Mouse (Mus musculus) MEL (cell line): ENCODE measurements around the gene Tmem260.

Experiments
- CTCF ChIP-seq, 3 experiments: IDR thresholded peaks in 2 of 3; conservative IDR thresholded peaks in 1 of 3; 2 replicates each; pipeline ENCODE4 v1.5.1; 2011 to 2012; ENCODE audit warnings: low read length in 3 of 3, low read depth in 2 of 3, mild to moderate bottlenecking in 2 of 3, improper control_type of control experiment in 1 of 3, inconsistent platforms in 1 of 3, mixed read lengths in 1 of 3, moderate library complexity in 1 of 3; ENCODE audit not compliant: control insufficient read depth in 1 of 3, insufficient read depth in 1 of 3, poor library complexity in 1 of 3, severe bottlenecking in 1 of 3
- KAT2A ChIP-seq: conservative IDR thresholded peaks from 2 replicates; pipeline ENCODE4 v1.6.1; 2012; ENCODE audit warnings: low read depth, low read length, improper control_type of control experiment, inconsistent platforms
- RAD21 ChIP-seq: IDR thresholded peaks from 2 replicates; pipeline ENCODE4 v1.6.1; 2011; ENCODE audit warnings: mild to moderate bottlenecking, low read depth, low read length, improper control_type of control experiment
- TAL1 ChIP-seq: IDR thresholded peaks from 2 replicates; pipeline ENCODE4 v1.6.1; 2012; ENCODE audit warnings: mild to moderate bottlenecking, inconsistent platforms, low read length, moderate library complexity, mixed read lengths

DNA sequence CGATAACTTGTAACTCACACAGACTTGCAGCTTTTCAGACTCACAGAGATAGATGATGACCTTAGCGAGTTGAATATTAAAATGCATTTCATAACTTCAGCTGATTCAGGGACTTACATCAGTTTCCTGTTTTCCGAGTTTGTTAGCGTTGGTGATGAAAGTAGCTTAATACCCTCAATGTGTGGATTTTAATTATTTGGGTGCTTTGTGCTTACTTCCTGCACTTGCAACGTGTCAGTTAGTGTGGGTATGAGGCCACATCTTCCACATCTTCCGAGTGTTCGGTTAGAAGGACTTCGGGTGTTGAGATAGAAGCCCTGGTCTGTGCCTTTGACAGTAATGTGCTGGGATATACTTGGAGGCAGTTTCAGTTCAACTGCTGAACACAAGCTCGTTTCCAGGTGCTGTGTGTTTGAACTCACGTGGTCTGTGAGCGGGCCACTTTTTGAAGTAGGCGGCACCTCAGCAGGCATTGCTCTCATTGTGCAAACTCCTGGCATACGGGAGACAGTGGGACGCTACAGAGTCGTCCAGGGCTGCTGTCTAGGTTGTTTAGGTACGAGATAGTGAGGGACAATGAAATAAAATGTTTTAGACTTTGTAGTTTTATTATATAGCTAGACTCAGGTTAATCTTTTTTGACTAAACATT lies 11.5 kb downstream of the Tmem260 start:
- TF ChIP-seq TAL1 (no peak), RAD21 (no peak), CTCF (IDR thresholded peaks at IDR 0.05 in 2 of 3, conservative IDR thresholded peaks at IDR 0.05 in 1 of 3; ENCODE audit: control insufficient read depth in 1 of 3, insufficient read depth in 1 of 3, low read depth in 2 of 3, low read length in 3 of 3, poor library complexity in 1 of 3, severe bottlenecking in 1 of 3) (no peak), KAT2A (no peak)
